Mouse (Mus musculus) thymus, postnatal 4 days (tissue): ENCODE measurements around the gene Cbarp.

Source experiments
- DNase-seq: peaks from one replicate; pipeline ENCODE4 v3.0.0; 2021

Gene Cbarp

GRCm38 (mm10) chr10:80141786-80142529 lies 1.3 kb upstream of the Cbarp start:
- DNase-seq = peak; percentile 90

- peak; percentile 97 for DNase-seq
Observed at GRCm38 (mm10) chr10:80141243-80141642, 608 bp upstream of the Cbarp start.

- no peak for DNase-seq
Observed at GRCm38 (mm10) chr10:80139975-80140665, 515 bp downstream of the Cbarp start.

- no peak for DNase-seq
Observed at GRCm38 (mm10) chr10:80139439-80139775, 1.2 kb downstream of the Cbarp start.

- DNase-seq = peak; percentile 82
Observed at GRCm38 (mm10) chr10:80138553-80139438, 1.8 kb downstream of the Cbarp start, which contains the start of gene Atp5d. Gene Atp5d, plus strand, starts transcription at chr10:80138632.

GRCm38 (mm10) chr10:80137626-80138552 lies 2.7 kb downstream of the Cbarp start:
- peak; percentile 34 for DNase-seq

GRCm38 (mm10) chr10:80136952-80137625 lies 3.5 kb downstream of the Cbarp start:
- DNase-seq = peak; percentile 63

GRCm38 (mm10) chr10:80136179-80136951 lies 4.3 kb downstream of the Cbarp start:
- DNase-seq = peak; percentile 35

- no peak for DNase-seq
Observed at GRCm38 (mm10) chr10:80135641-80136040, 5.0 kb downstream of the Cbarp start.

GRCm38 (mm10) chr10:80135161-80135560 lies 5.5 kb downstream of the Cbarp start:
- DNase-seq = no peak

GRCm38 (mm10) chr10:80134421-80134820 lies 6.2 kb downstream of the Cbarp start:
- no peak for DNase-seq

GRCm38 (mm10) chr10:80133226-80133849 lies 7.3 kb downstream of the Cbarp start:
- DNase-seq = peak; percentile 55

GRCm38 (mm10) chr10:80131952-80132350 lies 8.7 kb downstream of the Cbarp start:
- DNase-seq = no peak

- DNase-seq = no peak
Observed at GRCm38 (mm10) chr10:80131316-80131951, 9.2 kb downstream of the Cbarp start.

- no peak for DNase-seq
Observed at GRCm38 (mm10) chr10:80130403-80131031, 10.1 kb downstream of the Cbarp start.

- DNase-seq = no peak
Observed at GRCm38 (mm10) chr10:80129846-80130245, 10.8 kb downstream of the Cbarp start.

- DNase-seq = no peak
Observed at GRCm38 (mm10) chr10:80127920-80128319, 12.7 kb downstream of the Cbarp start.

- no peak for DNase-seq
Observed at GRCm38 (mm10) chr10:80123932-80124562, 16.6 kb downstream of the Cbarp start.

GRCm38 (mm10) chr10:80121639-80122038 lies 19.0 kb downstream of the Cbarp start:
- DNase-seq = no peak
